Mouse (Mus musculus) spleen, adult 2 months (tissue): ENCODE measurements around the gene Ripply3.

Experiments used
- CTCF ChIP-seq: fragments of 200-500 bp; IDR thresholded peaks from 2 replicates; pipeline ENCODE4 v1.5.1; 2011; ENCODE audit warnings: mild to moderate bottlenecking, inconsistent platforms; ENCODE audit not compliant: insufficient read depth, insufficient read length, insufficient replicate concordance; ENCODE audit errors: extremely low read depth
- POLR2A ChIP-seq: fragments of 200-500 bp; IDR thresholded peaks from 2 replicates; pipeline ENCODE4 v1.6.1; 2011; ENCODE audit warnings: low read depth, low read length, inconsistent platforms

GRCm38 (mm10) chr16:94314626-94315025 is 13.6 kb upstream of the Ripply3 start:
- no peak for TF ChIP-seq CTCF
- no peak for TF ChIP-seq POLR2A
